Mouse (Mus musculus) lung, adult 2 months (tissue): Measurements from ENCODE around the gene Scg2.

Source experiments
- CTCF ChIP-seq: fragments of 200-500 bp; IDR thresholded peaks from 2 replicates; pipeline ENCODE4 v1.5.1; 2011; ENCODE audit warnings: mild to moderate bottlenecking, low read length, control low read depth; ENCODE audit not compliant: insufficient read depth
- POLR2A ChIP-seq: fragments of 200-500 bp; IDR thresholded peaks from 2 replicates; pipeline ENCODE4 v1.6.1; 2011; ENCODE audit warnings: low read depth, mild to moderate bottlenecking, control low read depth, low read length, borderline replicate concordance; ENCODE audit errors: extremely low read depth

GRCm38 (mm10) chr1:79400284-79400683 is 39.6 kb downstream of the Scg2 start:
- TF ChIP-seq POLR2A (no peak), CTCF (no peak)
